Mouse (Mus musculus) liver, embryonic 12.5 days (tissue): ENCODE measurements around the gene Swsap1. TPM values are rescaled to one million over a fixed set of nuclear protein-coding genes. Genes with fewer than 3 reads are reported as not detected.

ENCODE experiments used
- ATAC-seq: fragments of 200-750 bp; cut with Nextera tagmentation; 2 replicates; pipeline ENCODE4 v1.8.0; 2017; ENCODE audit warnings: moderate number of reproducible peaks, mild to moderate bottlenecking, moderate library complexity
- H3K27ac ChIP-seq: fragments of 300-500 bp; sonication (generic); 2 replicates; pipeline ENCODE4 v1.5.1; 2016; ENCODE audit warnings: mild to moderate bottlenecking
- H3K27me3 ChIP-seq: fragments of 300-500 bp; sonication (generic); replicated peaks from 2 replicates; pipeline ENCODE4 v1.6.1; 2016; ENCODE audit warnings: mild to moderate bottlenecking, moderate library complexity
- H3K36me3 ChIP-seq: fragments of 300-500 bp; sonication (generic); 2 replicates; pipeline ENCODE4 v1.6.1; 2016; ENCODE audit warnings: mild to moderate bottlenecking, moderate library complexity
- H3K4me1 ChIP-seq: fragments of 300-500 bp; sonication (generic); 2 replicates; pipeline ENCODE4 v1.6.1; 2016
- H3K4me2 ChIP-seq: fragments of 300-500 bp; sonication (generic); 2 replicates; pipeline ENCODE4 v1.6.1; 2016; ENCODE audit warnings: mild to moderate bottlenecking, moderate library complexity
- H3K4me3 ChIP-seq: fragments of 300-500 bp; sonication (generic); 2 replicates; pipeline ENCODE4 v1.5.1; 2016; ENCODE audit warnings: mild to moderate bottlenecking, moderate library complexity
- H3K9ac ChIP-seq: fragments of 300-500 bp; sonication (generic); 2 replicates; pipeline ENCODE4 v1.6.1; 2016; ENCODE audit warnings: mild to moderate bottlenecking, moderate library complexity
- H3K9me3 ChIP-seq: fragments of 300-500 bp; sonication (generic); replicated peaks from 2 replicates; pipeline ENCODE4 v1.6.1; 2016; ENCODE audit warnings: mild to moderate bottlenecking, moderate library complexity
- WGBS: fragments of 180-500 bp; shearing (Covaris S2); methylation state at CpG from one replicate; pipeline ENCODE4 v1.1.7; 2016; ENCODE audit not compliant: insufficient replicate concordance; 5-methylcytosine and 5-hydroxymethylcytosine counted together
- polyA plus RNA-seq: library from polyadenylated mRNA; unstranded; fragments of >200 nt; fragmentation: Nextera tagmentation; extraction: Ambion mirVana; gene quantifications from 2 replicates; pipeline ENCODE4 v1.2.1, GENCODE M21; 2016

Swsap1 gene
- 2.8 and 3.0 TPM in 2 replicates for polyA plus RNA-seq

- Histone ChIP-seq H3K27me3 (no peaks in the 10 kb centered on the region; the same call in 1 of the 2 replicates), H3K4me2 (peak within 1 kb of the TSS; percentile 70), H3K9ac (peak within 1 kb of the TSS; percentile 80), H3K9me3 (no peaks in the 10 kb centered on the region), H3K4me3 (peak within 1 kb of the TSS; percentile 74), H3K36me3 (peaks cover 41% of the 10 kb centered on the region), H3K27ac (peak within 1 kb of the TSS; percentile 97), H3K4me1 (peaks cover 50% of the 10 kb centered on the region)
- under 1% methylated on average over 54 of the region's 54 CpGs for WGBS
- ATAC-seq: peak; percentile 94
These were observed at the start of gene Swsap1 for GRCm38 (mm10) chr9:21955570-21956281. TSS of gene Swsap1 (plus strand) at chr9:21955755.

GRCm38 (mm10) chr9:21908216-21908615 lies 47.3 kb upstream of the Swsap1 start:
- no peak for ATAC-seq
- H3K9ac ChIP-seq: no peak overlapping the region
- H3K9me3 ChIP-seq: no peaks in the 10 kb centered on the region
- no peak overlapping the region for H3K4me3 ChIP-seq
- no peak overlapping the region for H3K27ac ChIP-seq
- H3K4me2 ChIP-seq: no peak overlapping the region
- WGBS: 26% methylated on average over 11 of the region's 11 CpGs
- H3K4me1 ChIP-seq: no peaks in the 10 kb centered on the region
- no peaks in the 10 kb centered on the region for H3K36me3 ChIP-seq
- H3K27me3 ChIP-seq: peaks cover 3% of the 10 kb centered on the region

GRCm38 (mm10) chr9:21909474-21910223 lies 45.9 kb upstream of the Swsap1 start:
- Histone ChIP-seq H3K9me3 (no peaks in the 10 kb centered on the region), H3K36me3 (no peaks in the 10 kb centered on the region), H3K4me1 (no peaks in the 10 kb centered on the region), H3K4me2 (no peak overlapping the region), H3K27me3 (no peaks in the 10 kb centered on the region), H3K9ac (no peak overlapping the region), H3K4me3 (no peak overlapping the region), H3K27ac (no peak overlapping the region)
- no peak for ATAC-seq
- 59% methylated on average over 10 of the region's 10 CpGs for WGBS

- peaks cover 23% of the 10 kb centered on the region for H3K4me1 ChIP-seq
- peaks cover 2% of the 10 kb centered on the region; the same call in 1 of the 2 replicates for H3K36me3 ChIP-seq
- 47% methylated on average over 3 of the region's 3 CpGs for WGBS
- H3K27ac ChIP-seq: no peak overlapping the region
- H3K27me3 ChIP-seq: peaks cover 22% of the 10 kb centered on the region
- peak overlapping the region; percentile 73 for H3K4me3 ChIP-seq
- peak overlapping the region; percentile 78 for H3K9ac ChIP-seq
- H3K4me2 ChIP-seq: peak overlapping the region; percentile 100
- ATAC-seq: no peak
- no peaks in the 10 kb centered on the region for H3K9me3 ChIP-seq
These were observed 38.6 kb upstream of the Swsap1 start for GRCm38 (mm10) chr9:21916851-21917492.

- Histone ChIP-seq H3K27me3 (peaks cover 22% of the 10 kb centered on the region), H3K9ac (peak overlapping the region; percentile 78), H3K36me3 (peaks cover 2% of the 10 kb centered on the region; the same call in 1 of the 2 replicates), H3K27ac (peak overlapping the region; percentile 54; the same call in 1 of the 2 replicates), H3K4me3 (peak overlapping the region; percentile 73), H3K9me3 (no peaks in the 10 kb centered on the region), H3K4me1 (peaks cover 23% of the 10 kb centered on the region), H3K4me2 (peak overlapping the region; percentile 100)
- ATAC-seq: peak; percentile 30
- WGBS: 2% methylated on average over 35 of the region's 35 CpGs
These were observed 38.0 kb upstream of the Swsap1 start for GRCm38 (mm10) chr9:21917493-21918034.

- Histone ChIP-seq H3K4me3 (peak within 1 kb of the TSS; percentile 73), H3K9ac (peak within 1 kb of the TSS; percentile 78), H3K9me3 (no peaks in the 10 kb centered on the region), H3K36me3 (peaks cover 2% of the 10 kb centered on the region; the same call in 1 of the 2 replicates), H3K27ac (peak within 1 kb of the TSS; percentile 54), H3K4me2 (peak within 1 kb of the TSS; percentile 100), H3K4me1 (peaks cover 23% of the 10 kb centered on the region), H3K27me3 (peaks cover 22% of the 10 kb centered on the region)
- 2% methylated on average over 36 of the region's 36 CpGs for WGBS
- ATAC-seq: peak; percentile 91
These were observed 37.4 kb upstream of the Swsap1 start, which contains the start of gene Rab3d for GRCm38 (mm10) chr9:21918035-21918592. TSS of gene Rab3d (minus strand) at chr9:21918192.

GRCm38 (mm10) chr9:21918692-21919384 lies 36.7 kb upstream of the Swsap1 start:
- peaks cover 22% of the 10 kb centered on the region for H3K27me3 ChIP-seq
- H3K4me2 ChIP-seq: peak overlapping the region; percentile 100
- H3K9ac ChIP-seq: no peak overlapping the region
- WGBS: 25% methylated on average over 5 of the region's 5 CpGs
- H3K4me1 ChIP-seq: peaks cover 30% of the 10 kb centered on the region
- peaks cover 2% of the 10 kb centered on the region; the same call in 1 of the 2 replicates for H3K36me3 ChIP-seq
- no peak for ATAC-seq
- peak overlapping the region; percentile 73; the same call in 1 of the 2 replicates for H3K4me3 ChIP-seq
- H3K9me3 ChIP-seq: no peaks in the 10 kb centered on the region
- H3K27ac ChIP-seq: peak overlapping the region; percentile 31; the same call in 1 of the 2 replicates

- H3K9ac ChIP-seq: no peak overlapping the region
- no peak for ATAC-seq
- H3K4me3 ChIP-seq: no peak overlapping the region
- WGBS: 71% methylated on average over 4 of the region's 4 CpGs
- H3K27me3 ChIP-seq: no peaks in the 10 kb centered on the region
- H3K4me2 ChIP-seq: no peak overlapping the region
- H3K36me3 ChIP-seq: peaks cover 9% of the 10 kb centered on the region
- H3K9me3 ChIP-seq: no peaks in the 10 kb centered on the region
- H3K27ac ChIP-seq: no peak overlapping the region
- H3K4me1 ChIP-seq: peaks cover 47% of the 10 kb centered on the region
These were observed 32.5 kb upstream of the Swsap1 start for GRCm38 (mm10) chr9:21923036-21923435.

- H3K4me3 ChIP-seq: no peak overlapping the region
- H3K9ac ChIP-seq: no peak overlapping the region
- WGBS: 44% methylated on average over 3 of the region's 3 CpGs
- ATAC-seq: no peak
- peaks cover 9% of the 10 kb centered on the region for H3K36me3 ChIP-seq
- no peaks in the 10 kb centered on the region for H3K27me3 ChIP-seq
- H3K4me1 ChIP-seq: peaks cover 42% of the 10 kb centered on the region
- peak overlapping the region; percentile 47; the same call in 1 of the 2 replicates for H3K27ac ChIP-seq
- no peaks in the 10 kb centered on the region for H3K9me3 ChIP-seq
- no peak overlapping the region for H3K4me2 ChIP-seq
These were observed 32.0 kb upstream of the Swsap1 start for GRCm38 (mm10) chr9:21923490-21924098.

GRCm38 (mm10) chr9:21924099-21924493 lies 31.5 kb upstream of the Swsap1 start:
- Histone ChIP-seq H3K9ac (no peak overlapping the region), H3K9me3 (no peaks in the 10 kb centered on the region), H3K4me3 (no peak overlapping the region), H3K27ac (peak overlapping the region; percentile 43; the same call in 1 of the 2 replicates), H3K4me1 (peaks cover 38% of the 10 kb centered on the region), H3K36me3 (peaks cover 9% of the 10 kb centered on the region), H3K4me2 (no peak overlapping the region), H3K27me3 (0 out of 2 replicates have a peak, but pooled peaks cover 2% of the 10 kb centered on the region)
- WGBS: 37% methylated on average over 6 of the region's 6 CpGs
- ATAC-seq: peak; percentile 61
